Mouse (Mus musculus): ENCODE data around the gene Zyg11b.

Gene Zyg11b

DNA sequence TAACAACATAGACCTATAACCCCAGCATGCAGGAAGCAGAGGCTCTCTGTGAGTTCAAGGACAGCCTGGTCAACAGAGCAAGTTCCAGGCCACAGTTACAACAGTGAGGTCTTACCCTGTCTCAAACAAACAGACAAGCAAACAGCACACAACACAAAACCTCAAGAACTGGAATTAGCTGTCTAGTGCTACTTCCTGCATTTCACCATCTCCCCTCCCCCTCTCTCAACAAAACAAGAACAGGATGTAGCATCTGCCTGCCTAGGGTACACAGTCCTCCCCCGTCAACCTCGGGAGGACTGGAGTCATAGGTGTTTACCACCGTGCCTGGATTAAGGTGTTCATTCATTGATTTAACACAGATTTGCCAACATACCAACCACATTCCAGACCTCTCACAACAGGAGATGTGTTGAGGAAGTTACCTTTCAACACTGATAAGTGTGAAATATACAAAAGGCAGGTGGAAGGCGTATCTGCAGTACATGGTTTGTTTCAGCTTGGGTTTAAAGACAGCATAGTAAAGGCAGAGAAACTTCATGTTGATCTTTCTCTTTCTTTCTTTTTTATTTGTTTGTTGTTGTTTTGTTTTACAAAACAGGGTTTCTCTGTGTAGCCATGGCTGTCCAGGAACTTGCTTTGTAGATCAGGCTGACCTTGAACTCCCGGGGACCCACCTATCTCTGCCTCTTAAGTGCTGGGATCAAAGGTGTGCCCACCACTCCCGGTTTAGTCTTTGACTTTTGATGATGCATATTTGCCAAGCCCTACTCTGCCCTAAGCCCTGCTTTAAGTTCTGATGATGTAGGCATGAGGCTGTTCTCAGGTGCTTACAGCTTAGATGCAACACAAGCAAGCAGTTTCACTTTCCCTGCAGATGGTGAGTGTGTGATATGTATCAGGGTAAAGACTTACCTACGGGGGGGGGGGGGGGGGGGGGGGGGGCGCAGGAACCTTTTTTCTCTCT lies 18.0 kb upstream of the Zyg11b start:
- peak in 1 of 2 experiments; percentile 27 for DNase-seq (ENCODE audit: inconsistent age in 2 of 2, low spot score in 1 of 2)

DNA sequence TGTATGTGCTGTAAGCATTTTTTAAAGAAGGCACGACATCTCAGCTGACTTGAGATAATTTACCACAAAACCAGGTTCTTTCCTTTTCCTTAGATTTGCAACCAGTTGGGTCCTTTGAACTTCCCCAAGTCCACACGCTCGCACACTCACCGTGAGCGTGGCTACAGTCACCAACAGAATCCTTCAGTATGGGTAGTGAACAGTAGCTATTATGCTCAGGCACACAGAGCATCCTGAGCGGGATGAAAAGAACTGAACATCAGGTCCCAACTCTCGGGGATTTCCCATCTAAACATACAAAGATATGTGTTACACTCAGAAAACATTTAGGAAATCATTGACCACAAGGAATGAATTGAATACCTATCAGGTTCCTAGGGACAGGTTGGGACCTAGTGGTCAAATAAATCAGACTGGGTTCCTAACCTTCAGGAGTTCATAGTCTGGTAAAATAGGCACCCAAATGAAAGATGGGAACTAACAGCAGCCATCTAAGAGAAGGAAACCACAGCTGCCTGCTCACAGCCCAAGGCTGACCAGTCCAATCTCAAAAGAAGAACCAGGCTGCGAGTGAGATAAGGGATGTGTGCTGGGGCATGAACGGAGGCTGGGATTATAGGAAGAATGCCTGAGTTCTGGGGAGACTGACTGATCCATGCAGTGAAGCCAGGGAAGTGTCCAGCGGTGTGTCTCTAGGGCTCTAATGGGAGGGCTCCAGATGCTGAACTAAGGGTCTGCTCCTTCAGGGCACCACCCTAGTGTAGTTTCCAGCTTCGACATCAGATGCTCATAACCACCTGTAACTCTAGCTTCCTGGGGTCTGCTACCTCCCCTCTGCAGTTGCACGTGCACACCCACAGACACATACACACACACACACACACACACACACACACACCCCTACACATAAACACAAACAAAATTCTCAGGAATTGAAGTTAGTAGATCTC lies 17.0 kb upstream of the Zyg11b start:
- DNase-seq (ENCODE audit: inconsistent age in 2 of 2, low spot score in 1 of 2), result no peak

- no peak for DNase-seq (ENCODE audit: inconsistent age in 2 of 2, low spot score in 1 of 2)
Observed at GRCm38 (mm10) chr4:108314041-108314440, 13.1 kb upstream of the Zyg11b start.

DNA sequence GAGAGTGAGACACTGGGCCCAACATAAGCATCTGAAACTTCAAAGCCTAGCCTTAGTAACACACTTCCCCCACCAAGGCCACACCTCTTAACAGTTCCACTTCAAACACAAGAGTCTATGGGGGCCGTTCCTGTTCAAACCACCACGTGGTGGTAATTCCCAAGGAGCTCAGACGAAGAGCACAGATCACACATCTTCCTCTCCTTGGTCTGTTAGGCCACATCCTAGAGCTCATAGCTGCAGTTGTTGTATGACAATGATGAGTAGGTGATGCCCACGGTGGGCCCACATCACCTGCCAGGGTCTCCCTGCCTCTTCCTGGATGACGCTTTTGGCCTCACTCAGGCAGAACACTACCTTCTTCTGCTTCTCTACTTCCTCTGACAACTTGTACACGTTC lies 9.8 kb upstream of the Zyg11b start:
- DNase-seq (ENCODE audit: inconsistent age in 2 of 2, low spot score in 1 of 2), result no peak

- no peak for DNase-seq (ENCODE audit: inconsistent age in 2 of 2, low spot score in 1 of 2)
Observed at GRCm38 (mm10) chr4:108302296-108302890, 1.5 kb upstream of the Zyg11b start.

GRCm38 (mm10) chr4:108300266-108300665 lies 630 bp downstream of the Zyg11b start:
- no peak for DNase-seq (ENCODE audit: inconsistent age in 2 of 2, low spot score in 1 of 2)

DNA sequence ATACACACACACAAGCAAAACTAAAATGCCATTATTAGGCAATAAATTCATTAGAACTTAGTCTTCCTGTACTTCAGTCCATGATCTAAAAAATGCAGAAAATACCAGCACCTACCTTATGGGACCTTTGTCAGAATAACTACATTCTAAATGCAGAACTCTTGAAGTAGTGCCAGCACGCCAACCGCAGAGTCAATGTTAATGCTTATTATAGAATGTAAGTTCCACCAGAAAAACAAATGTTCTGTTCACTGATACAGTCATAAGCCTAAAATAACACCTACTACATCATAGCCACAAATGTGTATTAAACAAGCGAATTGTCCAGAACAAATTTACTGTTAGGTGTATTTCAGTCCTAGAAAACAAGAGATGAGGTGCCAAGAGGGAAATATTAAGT lies 23.9 kb downstream of the Zyg11b start:
- no peak for DNase-seq (ENCODE audit: inconsistent age in 2 of 2, low spot score in 1 of 2)

DNA sequence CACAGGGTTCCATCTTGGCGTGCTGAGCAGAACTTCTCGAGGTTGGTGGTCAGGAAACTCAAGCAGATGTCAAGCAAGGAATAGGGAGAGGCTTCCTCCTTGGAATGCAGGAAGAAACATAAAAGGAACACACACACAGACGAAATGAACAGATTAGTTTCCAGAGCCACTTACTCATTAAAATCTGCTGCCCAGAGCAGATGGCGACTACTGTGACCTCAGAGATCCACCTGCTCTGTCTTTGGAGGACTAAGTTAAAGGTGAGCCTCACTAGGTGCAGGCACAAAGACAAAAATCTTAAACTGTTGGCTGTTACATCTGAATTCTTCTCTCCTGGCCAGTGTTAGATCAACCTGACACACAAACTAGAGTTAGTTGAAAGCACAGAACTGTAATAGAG lies 28.6 kb downstream of the Zyg11b start:
- no peak for DNase-seq (ENCODE audit: inconsistent age in 2 of 2, low spot score in 1 of 2)

GRCm38 (mm10) chr4:108265774-108266173 lies 35.1 kb downstream of the Zyg11b start:
- DNase-seq (ENCODE audit: inconsistent age in 2 of 2, low spot score in 1 of 2), result no peak

DNA sequence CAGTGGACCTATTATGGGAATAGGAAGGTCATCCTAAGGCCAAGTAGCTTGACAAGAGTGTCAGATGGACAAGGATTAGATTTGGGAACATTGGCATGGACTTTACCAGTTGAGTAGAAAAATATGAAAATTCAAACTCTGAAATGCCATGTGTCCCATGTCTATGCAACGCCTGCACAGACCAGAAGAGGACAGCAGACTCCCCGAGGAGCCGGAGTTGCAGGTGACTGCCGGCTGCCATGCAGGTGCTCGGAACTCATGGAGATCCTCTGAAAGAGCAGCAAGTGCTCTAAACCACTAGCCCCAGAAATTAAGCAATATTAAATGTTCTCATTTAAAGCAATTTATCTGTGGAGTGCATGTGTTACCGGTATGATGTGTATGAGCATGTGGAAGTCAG lies 47.6 kb downstream of the Zyg11b start:
- DNase-seq (ENCODE audit: inconsistent age in 2 of 2, low spot score in 1 of 2), result peak in 1 of 2 experiments; percentile 24

DNA sequence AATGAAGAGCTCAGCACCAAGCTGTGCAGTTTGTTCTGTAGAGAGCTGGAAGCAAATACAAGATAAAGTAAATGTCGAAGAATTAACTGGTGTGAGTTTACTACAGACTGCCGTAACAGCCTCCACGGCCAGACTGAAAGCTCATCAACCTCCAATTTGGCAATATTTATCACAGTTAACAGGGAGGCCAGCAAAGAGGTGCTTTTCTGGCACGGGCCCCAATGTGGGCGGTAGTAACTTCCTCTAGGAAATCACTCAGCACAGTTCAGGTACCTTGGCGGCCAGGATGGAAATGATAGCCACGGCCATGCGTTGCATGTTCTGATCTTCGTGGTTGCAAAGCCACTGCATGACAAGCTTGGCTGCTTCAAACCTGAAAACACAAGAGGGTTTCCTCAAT lies 50.4 kb downstream of the Zyg11b start:
- DNase-seq (ENCODE audit: inconsistent age in 2 of 2, low spot score in 1 of 2), result no peak

GRCm38 (mm10) chr4:108249314-108249713 lies 51.6 kb downstream of the Zyg11b start:
- DNase-seq (ENCODE audit: inconsistent age in 2 of 2, low spot score in 1 of 2), result no peak

GRCm38 (mm10) chr4:108233654-108234053 lies 67.2 kb downstream of the Zyg11b start:
- DNase-seq (ENCODE audit: inconsistent age in 2 of 2, low spot score in 1 of 2), result no peak

DNA sequence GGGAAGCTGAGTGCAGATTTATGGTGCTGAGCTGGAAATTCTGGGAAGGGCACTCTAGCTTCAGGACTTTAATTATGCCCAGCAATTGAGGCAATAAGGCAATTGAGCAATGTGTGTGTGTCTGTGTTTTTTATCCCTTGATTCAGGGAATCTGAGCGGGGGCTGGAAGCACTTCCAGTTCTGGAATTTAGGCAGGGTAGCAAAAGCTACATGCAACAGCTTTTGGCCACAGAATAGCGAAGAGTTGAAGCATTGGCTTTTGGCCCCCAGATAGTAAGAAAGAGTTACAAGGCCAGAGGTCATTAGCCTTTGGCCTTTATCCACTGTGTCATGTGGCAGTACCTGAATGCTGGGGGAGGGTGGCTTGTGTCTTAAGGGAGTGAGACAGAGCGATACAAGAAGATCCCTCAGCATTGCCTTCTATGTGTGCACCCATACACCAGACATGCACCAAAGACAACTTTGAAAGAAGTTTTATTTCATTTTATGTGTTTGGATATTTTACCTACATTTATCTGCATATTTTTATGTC lies 75.5 kb downstream of the Zyg11b start:
- DNase-seq (ENCODE audit: inconsistent age in 2 of 2, low spot score in 1 of 2), result peak in 1 of 2 experiments; percentile 64

GRCm38 (mm10) chr4:108222507-108222906 lies 78.4 kb downstream of the Zyg11b start:
- no peak for DNase-seq (ENCODE audit: inconsistent age in 2 of 2, low spot score in 1 of 2)

DNA sequence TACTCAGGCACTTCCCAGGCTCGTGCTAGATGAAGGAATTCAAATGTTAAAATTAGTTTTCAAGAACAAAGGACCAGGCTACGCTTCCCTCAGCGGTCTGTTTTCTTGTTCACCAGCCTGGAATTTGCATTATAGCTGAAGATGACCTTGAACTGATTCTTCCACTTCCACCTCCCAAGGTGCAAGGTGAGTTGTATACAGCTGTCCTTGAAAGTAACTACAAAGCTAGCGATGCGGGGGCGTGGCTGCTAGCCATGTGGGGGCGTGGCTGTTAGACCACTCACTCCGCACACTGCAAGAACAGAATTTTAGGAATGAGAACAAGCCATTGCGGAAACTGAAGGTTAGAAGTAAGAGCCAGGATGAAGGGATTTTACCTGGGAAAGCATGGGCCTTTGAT lies 81.9 kb downstream of the Zyg11b start:
- DNase-seq (ENCODE audit: inconsistent age in 2 of 2, low spot score in 1 of 2), result no peak

GRCm38 (mm10) chr4:108217332-108218179 lies 83.3 kb downstream of the Zyg11b start, which contains the start of gene Zyg11a:
TSS of gene Zyg11a (minus strand) at chr4:108218048.
- DNase-seq (ENCODE audit: inconsistent age in 2 of 2, low spot score in 1 of 2), result peak; percentile 8 to 48

- no peak for DNase-seq (ENCODE audit: inconsistent age in 2 of 2, low spot score in 1 of 2)
Observed at GRCm38 (mm10) chr4:108213023-108213422, 87.9 kb downstream of the Zyg11b start.

- DNase-seq (ENCODE audit: inconsistent age in 2 of 2, low spot score in 1 of 2), result no peak
Observed at GRCm38 (mm10) chr4:108204629-108205028, 96.3 kb downstream of the Zyg11b start.

GRCm38 (mm10) chr4:108199236-108199635 lies 101.7 kb downstream of the Zyg11b start:
- no peak for DNase-seq (ENCODE audit: inconsistent age in 2 of 2, low spot score in 1 of 2)

Measured in adrenal gland, adult (tissue).